Mouse (Mus musculus): ENCODE measurements around the gene Sys1. TPM values are rescaled to one million over a fixed set of nuclear protein-coding genes. Genes with fewer than 3 reads are reported as not detected.

Sys1 gene
- total and polyA plus RNA-seq, 3 experiments, result 85.8 to 94.3 TPM; not detected in 1

- Histone ChIP-seq H3K27ac (ENCODE audit: control insufficient read depth, low read depth, low read length) (no peak overlapping the region), H3K4me1 (ENCODE audit: control insufficient read depth in 1 of 2, insufficient read depth in 2 of 2, low read length in 2 of 2) (no peaks in the 10 kb centered on the region), H3K9ac (ENCODE audit: control insufficient read depth, low read depth, low read length, poor library complexity, severe bottlenecking) (no peak overlapping the region), H3K79me2 (ENCODE audit: control insufficient read depth, insufficient read depth, low read length, poor library complexity) (no peaks in the 10 kb centered on the region), H3K36me3 (ENCODE audit: control insufficient read depth in 1 of 2, insufficient read depth in 2 of 2, low read length in 2 of 2) (no peaks in the 10 kb centered on the region), H3K27me3 (ENCODE audit: control insufficient read depth in 1 of 2, insufficient read depth in 2 of 2, low read length in 2 of 2) (peaks cover 0 to 8% of the 10 kb centered on the region in 2 experiments), H3K4me3 (ENCODE audit: control insufficient read depth in 1 of 2, insufficient read depth in 1 of 2, low read depth in 2 of 2, low read length in 2 of 2) (no peak overlapping the region), H3K9me3 (replicated peaks; ENCODE audit: insufficient read depth, low read length) (no peaks in the 10 kb centered on the region)
- no peak for DNase-seq (ENCODE audit: low read depth, low spot score)
- no peak for TF ChIP-seq EP300 (IDR thresholded peaks at IDR 0.05; ENCODE audit: low read depth in 1 of 2, low read length in 2 of 2)
- TF ChIP-seq MXI1 (IDR thresholded peaks at IDR 0.05; ENCODE audit: low read depth, low read length), result no peak
- TF ChIP-seq ELF1 (IDR thresholded peaks at IDR 0.05; ENCODE audit: low read depth, low read length), result no peak
- no peak for TF ChIP-seq CHD2 (IDR thresholded peaks at IDR 0.05; ENCODE audit: low read length)
- no peak for TF ChIP-seq ZC3H11A (IDR thresholded peaks at IDR 0.05; ENCODE audit: low read depth, low read length)
- no peak for TF ChIP-seq USF1 (IDR thresholded peaks at IDR 0.05; ENCODE audit: low read depth, low read length)
- no peak for TF ChIP-seq MYC (IDR thresholded peaks at IDR 0.05; ENCODE audit: low read depth, low read length)
- TF ChIP-seq NRF1 (IDR thresholded peaks at IDR 0.05; ENCODE audit: insufficient read depth, low read depth, low read length, poor library complexity, severe bottlenecking), result no peak
- TF ChIP-seq USF2 (IDR thresholded peaks at IDR 0.05; ENCODE audit: borderline replicate concordance in 1 of 2, insufficient read depth in 1 of 2, low read depth in 1 of 2, low read length in 2 of 2), result no peak
Observed at GRCm38 (mm10) chr2:164426121-164426520, 30.6 kb upstream of the Sys1 start.

GRCm38 (mm10) chr2:164426952-164427351, 29.8 kb upstream of the Sys1 start:
- peaks cover 0 to 8% of the 10 kb centered on the region in 2 experiments for H3K27me3 ChIP-seq (ENCODE audit: control insufficient read depth in 1 of 2, insufficient read depth in 2 of 2, low read length in 2 of 2)
- TF ChIP-seq MAFK (IDR thresholded peaks at IDR 0.05; ENCODE audit: borderline replicate concordance, low read depth, low read length) (no peak), ETS1 (IDR thresholded peaks at IDR 0.05; ENCODE audit: low read depth, low read length) (no peak), E2F4 (IDR thresholded peaks at IDR 0.05; ENCODE audit: borderline replicate concordance, low read depth, low read length) (no peak), MAX (IDR thresholded peaks at IDR 0.05; ENCODE audit: low read length) (no peak), JUND (IDR thresholded peaks at IDR 0.05; ENCODE audit: low read depth, low read length) (no peak), KAT2A (conservative IDR thresholded peaks at IDR 0.05; ENCODE audit: low read depth, low read length) (no peak), ZNF384 (IDR thresholded peaks at IDR 0.05; ENCODE audit: low read depth, low read length) (no peak), SIN3A (IDR thresholded peaks at IDR 0.05; ENCODE audit: low read length) (no peak), RAD21 (IDR thresholded peaks at IDR 0.05; ENCODE audit: low read depth, low read length) (no peak), MAZ (IDR thresholded peaks at IDR 0.05; ENCODE audit: low read depth, low read length) (no peak), ZMIZ1 (IDR thresholded peaks at IDR 0.05; ENCODE audit: low read depth, low read length) (no peak), ZKSCAN1 (IDR thresholded peaks at IDR 0.05; ENCODE audit: low read depth, low read length) (no peak), POLR2A (IDR thresholded peaks at IDR 0.05; ENCODE audit: control insufficient read depth in 1 of 2, insufficient read depth in 1 of 2, low read depth in 1 of 2, low read length in 2 of 2, poor library complexity in 1 of 2) (no peak), NRF1 (IDR thresholded peaks at IDR 0.05; ENCODE audit: insufficient read depth, low read depth, low read length, poor library complexity, severe bottlenecking) (no peak), TCF12 (IDR thresholded peaks at IDR 0.05; ENCODE audit: low read depth, low read length) (no peak), HCFC1 (IDR thresholded peaks at IDR 0.05; ENCODE audit: low read depth, low read length) (no peak), NELFE (IDR thresholded peaks at IDR 0.05; ENCODE audit: low read depth, low read length) (no peak), ZC3H11A (IDR thresholded peaks at IDR 0.05; ENCODE audit: low read depth, low read length) (no peak), SMC3 (IDR thresholded peaks at IDR 0.05; ENCODE audit: low read depth, low read length) (no peak), CHD2 (IDR thresholded peaks at IDR 0.05; ENCODE audit: low read length) (no peak)
- no peak for DNase-seq (ENCODE audit: low read depth, low spot score)
- H3K9ac ChIP-seq (ENCODE audit: control insufficient read depth, low read depth, low read length, poor library complexity, severe bottlenecking), result no peak overlapping the region
- H3K4me3 ChIP-seq (ENCODE audit: control insufficient read depth in 1 of 2, insufficient read depth in 1 of 2, low read depth in 2 of 2, low read length in 2 of 2), result no peak overlapping the region
- no peak overlapping the region for H3K27ac ChIP-seq (ENCODE audit: control insufficient read depth, low read depth, low read length)
- H3K79me2 ChIP-seq (ENCODE audit: control insufficient read depth, insufficient read depth, low read length, poor library complexity), result no peaks in the 10 kb centered on the region
- no peaks in the 10 kb centered on the region for H3K4me1 ChIP-seq (ENCODE audit: control insufficient read depth in 1 of 2, insufficient read depth in 2 of 2, low read length in 2 of 2)
- H3K36me3 ChIP-seq (ENCODE audit: control insufficient read depth in 1 of 2, insufficient read depth in 2 of 2, low read length in 2 of 2), result no peaks in the 10 kb centered on the region
- no peaks in the 10 kb centered on the region for H3K9me3 ChIP-seq (replicated peaks; ENCODE audit: insufficient read depth, low read length)
